Mouse (Mus musculus) CH12.LX (cell line): ENCODE measurements around the gene U2surp. TPM values are rescaled to one million over a fixed set of nuclear protein-coding genes. Genes with fewer than 3 reads are reported as not detected.

Experiments used
- DNase-seq: peaks from one replicate; pipeline ENCODE4 v3.0.0-alpha.2; 2013; ENCODE audit errors: extremely low read depth
- H3K27ac ChIP-seq: 2 replicates; pipeline ENCODE4 v1.5.1; 2012; ENCODE audit warnings: low read depth, mild to moderate bottlenecking, control low read depth, moderate library complexity; ENCODE audit not compliant: insufficient read depth
- H3K27me3 ChIP-seq: replicated peaks from 2 replicates; pipeline ENCODE3; 2012; ENCODE audit warnings: inconsistent platforms
- H3K36me3 ChIP-seq, 2 experiments: replicated peaks in 1 of 2; 2 replicates each; pipeline versions ENCODE3 to v1.6.1; 2012; ENCODE audit warnings: inconsistent platforms in 1 of 2, low read length in 1 of 2, mild to moderate bottlenecking in 1 of 2, mixed read lengths in 1 of 2, moderate library complexity in 1 of 2; ENCODE audit not compliant: control insufficient read depth in 1 of 2, insufficient read depth in 1 of 2
- H3K4me1 ChIP-seq, 2 experiments: 2 replicates each; pipeline ENCODE4 v1.6.1; 2012; ENCODE audit warnings: inconsistent platforms in 1 of 2, moderate library complexity in 1 of 2; ENCODE audit not compliant: insufficient read depth in 2 of 2, control insufficient read depth in 1 of 2
- H3K4me2 ChIP-seq: 2 replicates; pipeline ENCODE4 v1.6.1; 2012; ENCODE audit warnings: low read depth, mild to moderate bottlenecking, control low read depth; ENCODE audit not compliant: poor library complexity, insufficient read depth, severe bottlenecking
- H3K4me3 ChIP-seq, 3 experiments: fragments of 150-350 bp in 1 of 3; sonication (generic) in 1 of 3; replicated peaks in 1 of 3; 2 replicates each; pipeline versions ENCODE3 to v1.5.1; 2011 to 2012; ENCODE audit warnings: low read depth in 2 of 3, low read length in 2 of 3, mild to moderate bottlenecking in 2 of 3, moderate library complexity in 2 of 3, control low read depth in 1 of 3, improper control_type of control experiment in 1 of 3, inconsistent platforms in 1 of 3, mixed read lengths in 1 of 3; ENCODE audit not compliant: poor library complexity in 1 of 3
- H3K79me2 ChIP-seq: replicated peaks from 2 replicates; pipeline ENCODE4 v1.6.1; 2012; ENCODE audit warnings: mild to moderate bottlenecking, moderate library complexity; ENCODE audit not compliant: control insufficient read depth, poor library complexity, insufficient read depth, severe bottlenecking; ENCODE audit errors: extremely low read depth
- H3K9ac ChIP-seq: 2 replicates; pipeline ENCODE4 v1.6.1; 2012; ENCODE audit warnings: low read depth, mild to moderate bottlenecking, control low read depth, moderate library complexity; ENCODE audit not compliant: insufficient read depth
- H3K9me3 ChIP-seq: replicated peaks from 2 replicates; pipeline ENCODE3; 2012; ENCODE audit warnings: low read length, inconsistent platforms, mixed read lengths
- BHLHE40 ChIP-seq: IDR thresholded peaks from 2 replicates; pipeline ENCODE4 v1.6.1; 2011; ENCODE audit warnings: mild to moderate bottlenecking, low read depth, low read length, improper control_type of control experiment
- CHD1 ChIP-seq: IDR thresholded peaks from 2 replicates; pipeline ENCODE4 v1.6.1; 2012; ENCODE audit warnings: low read depth, low read length, improper control_type of control experiment, inconsistent platforms
- CHD2 ChIP-seq: IDR thresholded peaks from 2 replicates; pipeline ENCODE4 v1.6.1; 2011; ENCODE audit warnings: low read length, improper control_type of control experiment
- CTCF ChIP-seq, 2 experiments: IDR thresholded peaks in 1 of 2; conservative IDR thresholded peaks in 1 of 2; 2 replicates each; pipeline ENCODE4 v1.5.1; 2011 to 2012; ENCODE audit warnings: low read depth in 2 of 2, low read length in 2 of 2, improper control_type of control experiment in 1 of 2, inconsistent platforms in 1 of 2, mild to moderate bottlenecking in 1 of 2, moderate library complexity in 1 of 2
- E2F4 ChIP-seq: IDR thresholded peaks from 2 replicates; pipeline ENCODE4 v1.6.1; 2011; ENCODE audit warnings: low read depth, low read length, improper control_type of control experiment; ENCODE audit not compliant: insufficient replicate concordance
- ELF1 ChIP-seq: IDR thresholded peaks from 2 replicates; pipeline ENCODE4 v1.6.1; 2014; ENCODE audit warnings: low read depth, mild to moderate bottlenecking, inconsistent platforms, low read length, improper control_type of control experiment
- KAT2A ChIP-seq: IDR thresholded peaks from 2 replicates; pipeline ENCODE4 v1.6.1; 2012; ENCODE audit warnings: low read length, improper control_type of control experiment, inconsistent platforms; ENCODE audit not compliant: insufficient replicate concordance
- MAFK ChIP-seq: IDR thresholded peaks from 2 replicates; pipeline ENCODE4 v1.6.1; 2011; ENCODE audit warnings: low read length, improper control_type of control experiment; ENCODE audit not compliant: insufficient replicate concordance
- MAX ChIP-seq: IDR thresholded peaks from 2 replicates; pipeline ENCODE4 v1.6.1; 2011; ENCODE audit warnings: low read length, improper control_type of control experiment
- MAZ ChIP-seq: IDR thresholded peaks from 2 replicates; pipeline ENCODE4 v1.6.1; 2012; ENCODE audit warnings: low read depth, mild to moderate bottlenecking, inconsistent platforms, low read length, improper control_type of control experiment, moderate library complexity
- MXI1 ChIP-seq: IDR thresholded peaks from 2 replicates; pipeline ENCODE4 v1.6.1; 2011; ENCODE audit warnings: mild to moderate bottlenecking, low read depth, low read length, improper control_type of control experiment
- MYC ChIP-seq: IDR thresholded peaks from 2 replicates; pipeline ENCODE4 v1.6.1; 2011; ENCODE audit warnings: low read depth, mild to moderate bottlenecking, improper control_type of control experiment, low read length
- NELFE ChIP-seq: IDR thresholded peaks from 2 replicates; pipeline ENCODE4 v1.6.1; 2011; ENCODE audit warnings: low read depth, low read length, improper control_type of control experiment
- NRF1 ChIP-seq: IDR thresholded peaks from 2 replicates; pipeline ENCODE4 v1.6.1; 2014; ENCODE audit warnings: low read depth, mild to moderate bottlenecking, inconsistent platforms, low read length, improper control_type of control experiment, moderate library complexity
- PAX5 ChIP-seq: IDR thresholded peaks from 2 replicates; pipeline ENCODE4 v1.6.1; 2012; ENCODE audit warnings: low read length, inconsistent platforms, mixed read lengths
- POLR2A ChIP-seq: IDR thresholded peaks from 2 replicates; pipeline ENCODE4 v1.6.1; 2011; ENCODE audit warnings: low read depth, mild to moderate bottlenecking, improper control_type of control experiment, low read length
- RAD21 ChIP-seq: IDR thresholded peaks from 2 replicates; pipeline ENCODE4 v1.6.1; 2011; ENCODE audit warnings: low read depth, mild to moderate bottlenecking, low read length, improper control_type of control experiment, moderate library complexity
- RCOR1 ChIP-seq: conservative IDR thresholded peaks from 2 replicates; pipeline ENCODE4 v1.6.1; 2012; ENCODE audit warnings: low read depth, mild to moderate bottlenecking, inconsistent platforms, low read length, improper control_type of control experiment
- SIN3A ChIP-seq: IDR thresholded peaks from 2 replicates; pipeline ENCODE4 v1.6.1; 2012; ENCODE audit warnings: low read length, improper control_type of control experiment, inconsistent platforms
- SMC3 ChIP-seq: IDR thresholded peaks from 2 replicates; pipeline ENCODE4 v1.6.1; 2011; ENCODE audit warnings: low read depth, low read length, improper control_type of control experiment
- TBP ChIP-seq: conservative IDR thresholded peaks from 2 replicates; pipeline ENCODE4 v1.6.1; 2011; ENCODE audit warnings: low read depth, low read length, improper control_type of control experiment
- TCF12 ChIP-seq: IDR thresholded peaks from 2 replicates; pipeline ENCODE4 v1.6.1; 2014; ENCODE audit warnings: low read depth, mild to moderate bottlenecking, inconsistent platforms, low read length, improper control_type of control experiment
- USF1 ChIP-seq: IDR thresholded peaks from 2 replicates; pipeline ENCODE4 v1.6.1; 2014; ENCODE audit warnings: low read depth, mild to moderate bottlenecking, inconsistent platforms, low read length, improper control_type of control experiment
- USF2 ChIP-seq: conservative IDR thresholded peaks from 2 replicates; pipeline ENCODE4 v1.6.1; 2011; ENCODE audit warnings: low read depth, low read length, improper control_type of control experiment
- ZC3H11A ChIP-seq: IDR thresholded peaks from 2 replicates; pipeline ENCODE4 v1.6.1; 2012; ENCODE audit warnings: low read depth, mild to moderate bottlenecking, inconsistent platforms, low read length, improper control_type of control experiment
- ZKSCAN1 ChIP-seq: IDR thresholded peaks from 2 replicates; pipeline ENCODE4 v1.6.1; 2012; ENCODE audit warnings: low read depth, inconsistent platforms, low read length, improper control_type of control experiment, borderline replicate concordance
- ZMIZ1 ChIP-seq: IDR thresholded peaks from 2 replicates; pipeline ENCODE4 v1.6.1; 2012; ENCODE audit warnings: low read depth, mild to moderate bottlenecking, inconsistent platforms, low read length, improper control_type of control experiment
- ZNF384 ChIP-seq: IDR thresholded peaks from 2 replicates; pipeline ENCODE4 v1.6.1; 2012; ENCODE audit warnings: low read depth, low read length, improper control_type of control experiment, inconsistent platforms
- dilution Hi-C: fragments of 300-500 bp; cut with MboI; formaldehyde crosslinking; loops from 2 replicates; pipeline ENCODE4 v1.14.3; 2020; ENCODE audit warnings: low sequenced_read_pairs; ENCODE audit not compliant: extremely low pct_unique_long_range_greater_than_20kb, extremely low pct_ligation_motif_present
- in situ Hi-C: fragments of 300-500 bp; cut with MboI; formaldehyde crosslinking; loops from 3 replicates; pipeline ENCODE4 v1.14.3; 2019; ENCODE audit warnings: low sequenced_read_pairs, low pct_ligation_motif_present, low pct_unique_long_range_greater_than_20kb, mixed read lengths
- polyA plus RNA-seq: library from polyadenylated mRNA; unstranded; fragments of >175 nt; gene quantifications from 2 replicates; pipeline ENCODE4 v1.2.1, GENCODE M21; 2012; ENCODE audit warnings: low read depth; ENCODE audit not compliant: insufficient read length
- total RNA-seq, 2 experiments: library from RNA; depleted of rRNA; stranded (reverse); fragments of 300-350 nt in 1 of 2; fragments of >200 nt in 1 of 2; gene quantifications; 2 replicates each; pipeline ENCODE4 v1.2.3; 2012 to 2014

Gene U2surp
- total and polyA plus RNA-seq, 3 experiments: 46.5 to 103 (median 87.7) TPM

DNA sequence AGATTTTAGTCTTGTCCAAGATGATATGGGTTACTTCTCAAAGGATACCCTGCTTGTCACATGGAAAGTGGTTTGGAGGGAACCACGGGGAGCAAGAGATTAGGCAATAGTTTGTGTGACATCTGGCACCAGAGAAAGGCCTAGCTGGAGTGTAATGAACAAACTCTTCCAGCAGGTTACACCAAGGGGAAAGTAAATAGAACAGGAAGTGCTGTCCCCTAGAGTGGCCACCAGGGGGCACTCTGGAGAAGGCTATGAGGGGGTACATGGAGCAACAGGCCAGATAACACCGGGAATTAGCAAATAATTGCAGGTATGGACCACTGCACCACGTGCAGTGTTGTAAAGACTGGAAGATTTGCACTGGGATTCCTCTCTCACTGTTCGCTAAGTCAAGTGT lies 28.7 kb upstream of the U2surp start:
- peak; percentile 68 for DNase-seq
- no peaks in the 10 kb centered on the region for H3K79me2 ChIP-seq
- no peak overlapping the region for H3K4me2 ChIP-seq
- H3K9ac ChIP-seq: no peak overlapping the region
- in situ Hi-C loops (no loop called here), dilution Hi-C loops (no loop called here)
- H3K27ac ChIP-seq: no peak overlapping the region
- no peaks in the 10 kb centered on the region for H3K9me3 ChIP-seq
- no peaks in the 10 kb centered on the region for H3K27me3 ChIP-seq
- no peak overlapping the region for H3K4me3 ChIP-seq
- no peaks in the 10 kb centered on the region for H3K4me1 ChIP-seq
- no peaks in the 10 kb centered on the region for H3K36me3 ChIP-seq
- TF ChIP-seq MYC: no peak
- TF ChIP-seq SIN3A: no peak
- no peak for TF ChIP-seq MAFK
- peak; percentile 76 for TF ChIP-seq RAD21
- peak; percentile 71 to 97 for TF ChIP-seq CTCF (conservative IDR thresholded peaks at IDR 0.05 in 1 of 2, IDR thresholded peaks at IDR 0.05 in 1 of 2; ENCODE audit: low read depth in 2 of 2, low read length in 2 of 2)
- TF ChIP-seq POLR2A: no peak
- TF ChIP-seq ZC3H11A: peak; percentile 16; the same call in 1 of the 2 replicates
- peak; percentile 85 for TF ChIP-seq SMC3
- no peak for TF ChIP-seq ZNF384
- no peak for TF ChIP-seq USF1
- no peak for TF ChIP-seq TCF12
- TF ChIP-seq BHLHE40: 0 out of 2 replicates have a peak, but pooled peaks have one; percentile 8
- TF ChIP-seq USF2: no peak
- no peak for TF ChIP-seq CHD2
- TF ChIP-seq ELF1: peak; percentile 82
- no peak for TF ChIP-seq MXI1
- TF ChIP-seq NELFE: 0 out of 2 replicates have a peak, but pooled peaks have one; percentile 33
- no peak for TF ChIP-seq E2F4

DNA sequence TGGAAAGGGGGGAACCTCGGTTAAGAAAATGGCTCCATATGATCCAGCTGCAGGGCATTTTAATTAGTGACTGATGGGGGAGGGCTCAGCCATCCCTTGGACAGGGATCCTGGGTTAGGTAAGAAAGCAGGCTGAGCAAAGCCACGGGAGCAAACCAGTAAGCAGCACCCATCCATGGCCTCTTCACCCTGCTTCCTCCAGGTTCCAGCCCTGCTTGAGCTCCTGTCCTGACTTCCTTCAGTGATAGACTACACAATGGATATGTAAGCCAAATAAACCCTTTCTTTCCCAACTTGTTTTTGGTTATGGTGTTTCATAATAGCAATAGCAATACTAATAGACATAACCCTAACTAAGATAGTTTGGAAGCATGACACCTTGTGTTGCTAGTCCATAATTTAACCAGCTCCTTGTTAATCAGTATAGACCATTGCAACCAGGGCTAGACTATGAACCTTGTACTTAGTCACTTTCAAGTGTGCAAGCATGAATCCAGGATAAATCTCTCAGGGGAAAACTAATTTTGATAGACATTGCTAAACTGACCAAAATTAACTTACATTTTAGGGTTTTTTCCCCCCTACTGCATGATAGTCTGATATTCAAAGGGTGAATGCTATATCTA lies 27.5 kb upstream of the U2surp start:
- in situ Hi-C loops: loop anchor here (10.0 kb wide), 2 partner anchors 146 to 316 kb away; partner anchors contain the start of gene Atr

More for the DNA sequence above, 27.5 kb upstream of the U2surp start:
- Histone ChIP-seq H3K4me3 (no peak overlapping the region), H3K9ac (no peak overlapping the region), H3K4me2 (no peak overlapping the region), H3K27ac (no peak overlapping the region), H3K4me1 (no peaks in the 10 kb centered on the region), H3K79me2 (no peaks in the 10 kb centered on the region), H3K27me3 (no peaks in the 10 kb centered on the region), H3K9me3 (no peaks in the 10 kb centered on the region), H3K36me3 (no peaks in the 10 kb centered on the region)
- dilution Hi-C loops: no loop called here
- TF ChIP-seq ZNF384 (no peak), NRF1 (no peak), ZMIZ1 (no peak), MAZ (no peak), MAX (no peak), PAX5 (no peak), ZC3H11A (no peak), TBP (no peak), CHD2 (no peak), BHLHE40 (no peak), CHD1 (no peak), SMC3 (no peak), ZKSCAN1 (no peak), KAT2A (no peak), TCF12 (no peak), USF1 (no peak), CTCF (conservative IDR thresholded peaks at IDR 0.05 in 1 of 2, IDR thresholded peaks at IDR 0.05 in 1 of 2; ENCODE audit: low read depth in 2 of 2, low read length in 2 of 2) (no peak), RCOR1 (no peak), NELFE (no peak)
- no peak for DNase-seq
